Mouse (Mus musculus) G1E (cell line): ENCODE data around the gene Slc7a7. TPM values are rescaled to one million over a fixed set of nuclear protein-coding genes. Genes with fewer than 3 reads are reported as not detected.
A peak's percentile ranks its signal among the peaks of the same experiment; 100 is the strongest.

Experiments used
- ATAC-seq: 2 replicates; pipeline ENCODE4 v1.8.0; 2016; ENCODE audit warnings: mild to moderate bottlenecking; ENCODE audit not compliant: insufficient number of reproducible peaks, poor library complexity, low FRiP score, severe bottlenecking; ENCODE audit errors: extremely low read depth
- DNase-seq: peaks from one replicate; pipeline ENCODE4 v3.0.0; 2012; ENCODE audit warnings: low spot score
- H3K27me3 ChIP-seq: 2 replicates; pipeline ENCODE4 v1.6.1; 2012; ENCODE audit warnings: mild to moderate bottlenecking, low read length, inconsistent platforms; ENCODE audit not compliant: insufficient read depth
- H3K36me3 ChIP-seq: replicated peaks from 2 replicates; pipeline ENCODE3; 2012; ENCODE audit warnings: mild to moderate bottlenecking, inconsistent platforms
- H3K4me1 ChIP-seq: 2 replicates; pipeline ENCODE4 v1.6.1; 2012; ENCODE audit warnings: low read depth, low read length, inconsistent platforms, mixed read lengths; ENCODE audit not compliant: insufficient read depth
- H3K4me3 ChIP-seq: 2 replicates; pipeline ENCODE4 v1.5.1; 2012; ENCODE audit warnings: low read depth, mild to moderate bottlenecking, inconsistent platforms, low read length, moderate library complexity, mixed read lengths
- H3K9me3 ChIP-seq: replicated peaks from 2 replicates; pipeline ENCODE4 v1.6.1; 2012; ENCODE audit warnings: inconsistent platforms
- CTCF ChIP-seq: IDR thresholded peaks from 2 replicates; pipeline ENCODE4 v1.5.1; 2012; ENCODE audit warnings: low read depth, low read length, inconsistent platforms, mixed read lengths
- GATA1 ChIP-seq: IDR thresholded peaks from 2 replicates; pipeline ENCODE4 v1.6.1; 2012; ENCODE audit warnings: borderline replicate concordance, low read length, inconsistent platforms, mixed read lengths
- GATA2 ChIP-seq: IDR thresholded peaks from 2 replicates; pipeline ENCODE4 v1.6.1; 2012; ENCODE audit warnings: low read depth, low read length, inconsistent platforms, borderline replicate concordance
- POLR2AphosphoS5 ChIP-seq: IDR thresholded peaks from 2 replicates; pipeline ENCODE4 v1.6.1; 2012; ENCODE audit warnings: low read depth, low read length, inconsistent platforms; ENCODE audit not compliant: insufficient replicate concordance
- TAL1 ChIP-seq: conservative IDR thresholded peaks from 2 replicates; pipeline ENCODE4 v1.6.1; 2012; ENCODE audit warnings: low read depth, low read length, inconsistent platforms, mixed read lengths
- polyA plus RNA-seq: library from polyadenylated mRNA; stranded (reverse); fragments of >175 nt; gene quantifications from 2 replicates; pipeline ENCODE4 v1.2.3, GENCODE M21; 2012
- total RNA-seq, 2 experiments: library from RNA; stranded (forward) in 1 of 2; stranded (reverse) in 1 of 2; fragments of 200-1000 nt in 1 of 2; fragments of >200 nt in 1 of 2; fragmentation: Nextera tagmentation in 1 of 2; gene quantifications; 2 replicates each; pipeline ENCODE4 v1.2.3; 2014 to 2017

Slc7a7 gene
- total RNA-seq (2014; fragmentation: Nextera tagmentation) (4.6 and 6.2 TPM in 2 replicates), total RNA-seq (2017) (0.55 and 0.76 TPM in 2 replicates), polyA plus RNA-seq (0.88 and 1.1 TPM in 2 replicates)

DNA sequence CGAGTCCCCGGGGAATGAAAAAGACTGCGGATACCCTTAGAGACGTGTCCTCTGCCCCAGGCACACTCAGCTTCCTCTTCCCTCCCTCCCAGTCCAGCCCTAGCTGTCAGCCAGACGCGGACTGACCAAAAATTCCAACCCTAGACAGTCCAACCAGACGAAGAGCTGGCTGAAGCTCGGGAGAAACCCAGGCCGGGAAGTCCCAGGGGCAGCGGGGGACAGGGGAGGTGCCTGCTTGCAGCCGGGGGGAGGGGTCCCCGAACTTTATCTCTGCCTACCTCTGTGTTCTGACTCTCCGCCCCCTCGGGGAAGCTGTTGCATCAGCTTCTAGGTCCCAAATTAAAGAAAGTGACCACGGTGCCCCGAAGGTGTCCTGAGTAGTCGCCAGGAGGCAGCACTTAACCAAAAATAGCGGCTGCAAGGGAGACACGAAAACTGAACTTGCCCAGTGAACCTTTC is at the start of gene Slc7a7:
Slc7a7 (minus strand) TSS at position 158 of the 459 bp plus-strand sequence.
- TF ChIP-seq GATA2 (no peak), GATA1 (no peak), TAL1 (no peak), CTCF (no peak; the same call in 1 of the 2 replicates), POLR2AphosphoS5 (no peak)
- H3K36me3 ChIP-seq: peaks cover 18% of the 10 kb centered on the region
- peaks cover 3% of the 10 kb centered on the region; the same call in 1 of the 2 replicates for H3K27me3 ChIP-seq
- no peaks in the 10 kb centered on the region for H3K9me3 ChIP-seq
- H3K4me1 ChIP-seq: peaks cover 30% of the 10 kb centered on the region
- DNase-seq (peak; percentile 49), ATAC-seq (no peak)
- peak within 1 kb of the TSS; percentile 45; the same call in 1 of the 2 replicates for H3K4me3 ChIP-seq

DNA sequence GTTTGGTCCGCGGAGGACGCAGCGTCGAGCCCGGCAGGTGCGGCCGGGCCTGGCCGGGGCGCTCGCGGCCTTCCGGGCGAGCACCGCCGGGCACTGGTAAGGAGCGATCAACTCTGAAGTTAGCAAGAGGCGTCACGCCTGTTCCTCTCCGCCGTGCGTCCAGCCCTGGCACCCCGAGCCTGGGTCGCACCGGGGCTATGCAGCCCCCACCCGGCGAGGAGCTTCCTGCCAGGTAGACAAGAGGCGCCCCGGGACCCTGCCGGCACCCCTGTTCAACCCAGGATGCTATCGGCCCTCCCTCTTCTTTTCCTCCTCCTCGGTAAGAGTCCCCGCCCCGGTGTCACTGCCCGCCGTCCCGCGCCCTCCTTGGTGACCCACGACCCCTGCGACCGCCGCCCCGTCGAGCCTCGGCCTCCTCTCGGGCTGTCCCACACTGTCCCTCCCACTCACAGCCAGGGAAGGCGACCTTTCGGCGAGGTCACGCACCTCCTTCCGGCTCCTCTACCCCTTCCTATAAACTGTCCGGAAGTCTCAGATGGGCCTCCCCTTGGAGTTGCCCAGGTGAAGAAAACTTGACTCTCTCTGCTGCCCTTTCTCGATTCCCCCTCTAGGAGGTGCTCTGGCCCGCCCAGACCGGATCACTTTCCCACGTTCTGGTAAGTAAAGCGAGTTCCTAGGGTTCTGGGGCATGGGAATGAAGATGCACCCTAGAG is 46.9 kb upstream of the Slc7a7 start:
- Histone ChIP-seq H3K27me3 (no peaks in the 10 kb centered on the region; the same call in 1 of the 2 replicates), H3K9me3 (no peaks in the 10 kb centered on the region), H3K36me3 (peaks cover 40% of the 10 kb centered on the region), H3K4me3 (peak overlapping the region; percentile 95), H3K4me1 (peaks cover 59% of the 10 kb centered on the region)
- DNase-seq (peak; percentile 79), ATAC-seq (peak; percentile 74)
- TF ChIP-seq GATA2 (no peak), CTCF (peak; percentile 24; the same call in 1 of the 2 replicates)

DNA sequence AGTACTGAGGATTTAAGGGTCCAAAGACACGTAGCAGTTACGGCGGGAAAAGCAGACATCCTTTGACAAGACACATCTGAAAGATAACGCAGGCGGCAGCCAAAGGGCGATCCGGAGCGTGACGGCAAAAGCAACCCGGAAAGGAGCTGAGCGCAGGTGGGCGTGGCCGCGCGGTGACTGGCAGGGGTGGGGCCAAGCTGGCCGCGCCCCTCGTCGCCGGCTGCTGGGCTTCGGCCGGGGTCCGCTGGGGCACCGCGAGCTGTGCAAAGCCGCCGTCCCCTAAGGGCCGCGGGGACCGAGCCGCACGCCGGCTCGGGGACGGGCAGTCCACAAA is 46.3 kb upstream of the Slc7a7 start, which contains the start of gene Lrp10:
Lrp10 (plus strand) TSS at position 179 of the 334 bp plus-strand sequence.
- ATAC-seq (peak; percentile 65), DNase-seq (peak; percentile 84)
- Histone ChIP-seq H3K27me3 (no peaks in the 10 kb centered on the region; the same call in 1 of the 2 replicates), H3K4me1 (peaks cover 54% of the 10 kb centered on the region), H3K9me3 (no peaks in the 10 kb centered on the region), H3K4me3 (peak within 1 kb of the TSS; percentile 95), H3K36me3 (peaks cover 35% of the 10 kb centered on the region)
- TF ChIP-seq GATA1: no peak
- TF ChIP-seq CTCF: no peak
- no peak for TF ChIP-seq TAL1
- no peak for TF ChIP-seq POLR2AphosphoS5
- TF ChIP-seq GATA2: no peak

DNA sequence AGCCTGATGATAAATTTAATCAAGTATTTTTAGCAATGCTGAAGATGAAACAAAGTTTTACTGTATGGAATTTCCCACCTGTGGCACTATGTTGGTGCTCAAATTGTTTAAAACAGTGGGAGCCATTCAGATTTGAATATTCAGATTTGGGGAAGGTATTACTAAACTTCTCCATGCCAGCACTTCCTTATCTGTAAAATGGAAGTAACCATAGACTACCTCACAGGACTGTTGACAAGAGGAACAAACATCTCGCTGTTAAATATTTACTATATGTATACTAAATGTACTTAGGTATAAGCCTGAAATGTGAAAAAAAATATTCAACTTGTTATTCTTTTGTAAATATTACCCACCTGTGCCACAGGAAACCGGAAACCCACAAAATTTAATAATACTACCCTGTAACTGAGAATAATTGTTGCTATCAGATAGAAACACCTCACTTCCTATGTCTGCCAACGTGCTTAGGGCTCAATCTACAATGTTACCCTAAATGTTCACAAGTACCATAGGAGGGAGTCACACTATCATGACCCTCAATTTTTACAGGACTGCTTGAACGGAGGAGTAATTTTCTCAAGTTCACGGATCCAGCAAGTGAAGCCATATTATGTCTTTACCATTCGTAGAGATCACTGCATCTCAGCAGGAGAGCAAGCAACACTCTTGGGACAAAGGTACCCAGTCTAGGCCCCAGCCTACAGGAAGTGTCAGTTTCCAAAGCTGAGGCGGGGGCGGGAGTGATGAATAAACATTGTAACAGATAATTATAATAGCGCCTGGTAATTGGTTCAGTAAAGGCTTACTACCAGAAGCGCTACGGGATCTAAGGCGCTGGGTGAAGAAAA is 45.8 kb upstream of the Slc7a7 start:
- peaks cover 48% of the 10 kb centered on the region for H3K4me1 ChIP-seq
- H3K9me3 ChIP-seq: no peaks in the 10 kb centered on the region
- H3K4me3 ChIP-seq: peak overlapping the region; percentile 95
- no peak for DNase-seq
- peak; percentile 30; the same call in 1 of the 2 replicates for ATAC-seq
- TF ChIP-seq POLR2AphosphoS5: no peak
- no peaks in the 10 kb centered on the region; the same call in 1 of the 2 replicates for H3K27me3 ChIP-seq
- peaks cover 29% of the 10 kb centered on the region for H3K36me3 ChIP-seq

DNA sequence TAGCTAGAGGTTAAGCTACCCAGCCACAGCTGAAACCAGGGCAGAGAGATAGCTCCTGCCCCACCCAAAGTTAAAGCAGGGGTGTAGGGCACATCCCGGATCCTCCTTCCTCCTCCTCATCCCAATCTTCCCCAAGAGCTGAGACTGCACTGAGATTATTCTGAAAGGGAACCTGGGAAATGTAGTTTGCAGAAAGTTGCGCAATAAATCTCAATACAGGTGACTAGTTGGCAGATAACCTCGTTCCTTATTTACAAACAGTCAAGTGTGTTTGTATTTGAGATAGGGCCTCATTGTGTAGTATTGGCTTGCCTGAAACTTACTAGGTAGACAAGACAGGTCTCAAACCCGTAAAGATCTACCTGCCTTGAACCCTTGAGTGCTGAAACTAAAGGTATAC is 44.6 kb upstream of the Slc7a7 start:
- Histone ChIP-seq H3K4me1 (peaks cover 36% of the 10 kb centered on the region), H3K27me3 (no peaks in the 10 kb centered on the region), H3K9me3 (peaks cover 1% of the 10 kb centered on the region; the same call in 1 of the 2 replicates), H3K4me3 (no peak overlapping the region), H3K36me3 (peaks cover 17% of the 10 kb centered on the region)
- TF ChIP-seq GATA1: no peak
- TF ChIP-seq TAL1: no peak
- no peak for TF ChIP-seq GATA2
- no peak for TF ChIP-seq POLR2AphosphoS5
- no peak for TF ChIP-seq CTCF
- DNase-seq (no peak), ATAC-seq (no peak)

DNA sequence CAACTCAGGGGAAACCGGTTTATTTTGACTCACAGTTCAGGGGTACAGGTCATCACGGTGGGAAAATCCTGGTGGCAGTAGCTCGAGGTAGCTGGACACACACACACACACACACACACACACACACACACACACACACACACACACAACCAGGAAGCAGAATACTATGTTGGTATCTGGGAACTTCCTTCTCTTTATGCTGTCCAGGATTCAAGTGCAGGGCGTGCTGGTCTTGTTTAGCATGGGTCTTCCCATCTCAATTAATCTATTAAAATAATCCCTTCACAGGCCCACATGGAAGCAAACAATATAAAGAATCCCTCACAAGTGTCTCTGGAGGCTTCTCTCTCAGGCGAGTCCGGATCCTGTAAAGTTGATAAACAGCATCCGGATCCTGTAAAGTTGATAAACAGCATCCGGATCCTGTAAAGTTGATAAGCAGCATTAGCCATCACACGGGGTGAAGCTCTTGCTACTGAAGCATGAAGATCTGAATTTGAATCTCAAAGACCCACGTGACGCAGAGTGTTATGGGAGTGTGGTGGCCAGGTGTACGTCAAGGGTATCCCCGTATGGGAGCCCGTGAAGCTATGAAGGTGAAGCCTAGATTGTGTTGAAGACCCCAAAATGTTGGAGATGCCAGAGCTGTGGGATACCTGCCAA is 40.5 kb upstream of the Slc7a7 start:
- TF ChIP-seq TAL1 (no peak), CTCF (no peak), POLR2AphosphoS5 (no peak), GATA2 (no peak), GATA1 (no peak)
- Histone ChIP-seq H3K9me3 (peaks cover 2% of the 10 kb centered on the region; the same call in 1 of the 2 replicates), H3K27me3 (peaks cover 13% of the 10 kb centered on the region), H3K4me1 (peaks cover 20% of the 10 kb centered on the region), H3K4me3 (no peak overlapping the region), H3K36me3 (no peaks in the 10 kb centered on the region)
- no peak for DNase-seq
- no peak for ATAC-seq
